ENCODE assay signal across 29 mouse cellular contexts in the genomic region with DNA sequence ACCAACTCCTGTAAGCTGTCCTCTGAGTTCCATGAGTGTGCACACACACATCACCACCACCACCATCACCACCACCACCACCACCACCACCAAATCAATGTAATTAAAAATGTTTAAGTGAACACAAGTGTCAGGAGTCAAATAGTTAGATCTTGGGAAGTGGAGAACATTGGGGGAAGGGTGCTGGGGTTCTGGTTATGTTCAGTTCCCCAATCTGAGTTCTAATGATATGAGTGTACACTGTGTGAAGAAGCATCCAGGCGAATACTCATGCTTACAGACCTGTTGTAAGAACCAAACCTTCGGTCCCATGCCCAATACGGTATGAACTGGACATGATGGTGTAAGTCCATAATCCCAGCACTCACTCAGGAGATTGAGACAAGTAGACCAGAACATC.
"Had no signal": no experiment of that assay in that cellular context is flagged by ENCODE, and none has a peak within 500 bp of the region (broad histone marks: within the 10 kb centered on the region; RNA-seq: fewer than 3 reads in every experiment).

No protein-coding gene starts in this region.

- H3K9ac ChIP-seq: limb, embryonic 12.5 days; limb, embryonic 13.5 days; limb, embryonic 15.5 days; liver, embryonic 12.5 days; liver, embryonic 13.5 days; liver, embryonic 14.5 days; liver, embryonic 15.5 days; liver, postnatal 0 days; lung, embryonic 14.5 days; lung, embryonic 15.5 days; midbrain, embryonic 12.5 days; midbrain, embryonic 13.5 days; midbrain, embryonic 15.5 days had no signal

- H3K9me3 ChIP-seq: limb, embryonic 10.5 days; limb, embryonic 12.5 days; limb, embryonic 13.5 days; limb, embryonic 15.5 days; liver, embryonic 12.5 days; liver, embryonic 13.5 days; liver, embryonic 15.5 days; lung, embryonic 15.5 days; megakaryocyte, embryonic 14.5 days; midbrain, embryonic 10.5 days; midbrain, embryonic 12.5 days; midbrain, embryonic 13.5 days; midbrain, embryonic 15.5 days had no signal

- H3K36me3 ChIP-seq: limb, embryonic 10.5 days; limb, embryonic 12.5 days; limb, embryonic 13.5 days; limb, embryonic 15.5 days; liver, embryonic 12.5 days; liver, embryonic 13.5 days; liver, embryonic 15.5 days; lung, embryonic 15.5 days; midbrain, embryonic 10.5 days; midbrain, embryonic 12.5 days; midbrain, embryonic 13.5 days; midbrain, embryonic 15.5 days had no signal

- H3K4me3 ChIP-seq: limb, embryonic 10.5 days; limb, embryonic 12.5 days; limb, embryonic 13.5 days; limb, embryonic 15.5 days; liver, embryonic 12.5 days; liver, embryonic 13.5 days; liver, embryonic 15.5 days; lung, embryonic 15.5 days; megakaryocyte, embryonic 14.5 days; midbrain, embryonic 10.5 days; midbrain, embryonic 12.5 days; midbrain, embryonic 13.5 days; midbrain, embryonic 15.5 days; myocyte had no signal

- H3K27me3 ChIP-seq: limb, embryonic 12.5 days; limb, embryonic 13.5 days; limb, embryonic 15.5 days; liver, embryonic 12.5 days; liver, embryonic 13.5 days; liver, embryonic 15.5 days; lung, embryonic 15.5 days; midbrain, embryonic 13.5 days; midbrain, embryonic 15.5 days had no signal

- DNase-seq: left cerebral cortex, postnatal 4 days; liver; liver, embryonic 13.5 days; liver, postnatal 0 days; lung, adult 18-20 months; lung, adult 2 months; lung, embryonic 14.5 days; lung, postnatal 10 days; lung, postnatal 14 days; lung, postnatal 36 days; lung, postnatal 4 days; midbrain, embryonic 14.5 days had no signal

- H3K27ac ChIP-seq: limb, embryonic 10.5 days; limb, embryonic 12.5 days; limb, embryonic 13.5 days; limb, embryonic 15.5 days; liver, embryonic 12.5 days; liver, embryonic 13.5 days; liver, embryonic 14.5 days; liver, embryonic 15.5 days; midbrain, embryonic 10.5 days; midbrain, embryonic 12.5 days; midbrain, embryonic 13.5 days; midbrain, embryonic 15.5 days had no signal

- H3K4me2 ChIP-seq: limb, embryonic 12.5 days; limb, embryonic 13.5 days; limb, embryonic 15.5 days; liver, embryonic 11.5 days; liver, embryonic 12.5 days; liver, embryonic 13.5 days; liver, embryonic 15.5 days; lung, embryonic 14.5 days; lung, embryonic 15.5 days; midbrain, embryonic 11.5 days; midbrain, embryonic 12.5 days; midbrain, embryonic 13.5 days; midbrain, embryonic 15.5 days had no signal

- ATAC-seq: liver, embryonic 12.5 days; liver, postnatal 0 days; lung, postnatal 0 days; midbrain, embryonic 13.5 days; midbrain, embryonic 15.5 days had no signal

- H3K4me1 ChIP-seq: limb, embryonic 13.5 days; liver, embryonic 13.5 days; liver, embryonic 15.5 days; midbrain, embryonic 10.5 days; midbrain, embryonic 12.5 days; midbrain, embryonic 13.5 days; midbrain, embryonic 15.5 days had no signal
